Mouse (Mus musculus) small intestine, adult 2 months (tissue): ENCODE data around the gene Shisa3. TPM values are rescaled to one million over a fixed set of nuclear protein-coding genes. Genes with fewer than 3 reads are reported as not detected.

Experiments used
- H3K27ac ChIP-seq: fragments of 200-500 bp; 2 replicates; pipeline ENCODE4 v1.5.1; 2012; ENCODE audit warnings: low read depth, low read length, control low read depth, inconsistent platforms; ENCODE audit not compliant: insufficient read depth
- H3K27me3 ChIP-seq: fragments of 200-500 bp; 2 replicates; pipeline ENCODE4 v1.6.1; 2012; ENCODE audit warnings: mild to moderate bottlenecking, moderate library complexity, low read length, inconsistent platforms; ENCODE audit not compliant: control insufficient read depth, insufficient read depth
- H3K36me3 ChIP-seq: fragments of 200-500 bp; 2 replicates; pipeline ENCODE4 v1.6.1; 2012; ENCODE audit warnings: mild to moderate bottlenecking, low read length, control low read depth, inconsistent platforms; ENCODE audit not compliant: control insufficient read depth, insufficient read depth
- H3K4me1 ChIP-seq: fragments of 200-500 bp; 2 replicates; pipeline ENCODE4 v1.6.1; 2012; ENCODE audit warnings: low read length, inconsistent platforms, mixed read lengths; ENCODE audit not compliant: control insufficient read depth, insufficient read depth, insufficient read length
- H3K4me3 ChIP-seq: fragments of 200-500 bp; 2 replicates; pipeline ENCODE4 v1.5.1; 2012; ENCODE audit warnings: low read depth, mild to moderate bottlenecking, control low read depth, inconsistent platforms, low read length, moderate library complexity
- CTCF ChIP-seq: fragments of 200-500 bp; IDR thresholded peaks from 2 replicates; pipeline ENCODE4 v1.5.1; 2012; ENCODE audit warnings: low read depth, mild to moderate bottlenecking, control low read depth, inconsistent platforms, low read length, moderate library complexity, mixed read lengths; ENCODE audit not compliant: insufficient replicate concordance, insufficient read length; ENCODE audit errors: extremely low read depth
- POLR2A ChIP-seq: fragments of 200-500 bp; IDR thresholded peaks from 2 replicates; pipeline ENCODE4 v1.6.1; 2012; ENCODE audit warnings: low read depth, mild to moderate bottlenecking, control low read depth, inconsistent platforms, low read length, moderate library complexity
- WGBS: fragments of 180-500 bp; shearing (Covaris S2); methylation state at CpG from one replicate; pipeline ENCODE4 v1.1.7; 2018; 5-methylcytosine and 5-hydroxymethylcytosine counted together
- polyA plus RNA-seq: library from polyadenylated mRNA; depleted of rRNA; stranded (reverse); fragments of >200 nt; gene quantifications from 2 replicates; pipeline ENCODE4 v1.2.3, GENCODE M21; 2012

Shisa3 gene
- polyA plus RNA-seq, 1 experiment, result 1.8 TPM

- Histone ChIP-seq H3K36me3 (peaks cover 31% of the 10 kb centered on the region), H3K4me1 (0 out of 2 replicates have a peak, but pooled peaks cover 2% of the 10 kb centered on the region), H3K27ac (no peak overlapping the region), H3K27me3 (no peaks in the 10 kb centered on the region), H3K4me3 (no peak overlapping the region)
- no peak for TF ChIP-seq POLR2A
- no peak for TF ChIP-seq CTCF
- WGBS, result 94% methylated on average over 5 of the region's 5 CpGs
Observed at GRCm38 (mm10) chr5:67650021-67650420, 42.3 kb downstream of the Shisa3 start.

GRCm38 (mm10) chr5:67652468-67652867, 44.8 kb downstream of the Shisa3 start:
- TF ChIP-seq POLR2A (no peak), CTCF (no peak)
- Histone ChIP-seq H3K27me3 (no peaks in the 10 kb centered on the region), H3K27ac (no peak overlapping the region), H3K4me1 (0 out of 2 replicates have a peak, but pooled peaks cover 2% of the 10 kb centered on the region), H3K36me3 (peaks cover 32% of the 10 kb centered on the region), H3K4me3 (no peak overlapping the region)
- WGBS, result 81% methylated on average over 4 of the region's 4 CpGs

GRCm38 (mm10) chr5:67653543-67653942, 45.9 kb downstream of the Shisa3 start:
- 93% methylated on average over 3 of the region's 3 CpGs for WGBS
- H3K36me3 ChIP-seq, result peaks cover 28% of the 10 kb centered on the region
- H3K4me1 ChIP-seq, result 0 out of 2 replicates have a peak, but pooled peaks cover 2% of the 10 kb centered on the region
- no peaks in the 10 kb centered on the region for H3K27me3 ChIP-seq
- H3K27ac ChIP-seq, result no peak overlapping the region
- no peak overlapping the region for H3K4me3 ChIP-seq
- TF ChIP-seq CTCF (no peak), POLR2A (no peak)

GRCm38 (mm10) chr5:67654572-67654971, 46.9 kb downstream of the Shisa3 start:
- Histone ChIP-seq H3K4me1 (0 out of 2 replicates have a peak, but pooled peaks cover 2% of the 10 kb centered on the region), H3K36me3 (peaks cover 28% of the 10 kb centered on the region), H3K27ac (no peak overlapping the region), H3K27me3 (no peaks in the 10 kb centered on the region), H3K4me3 (no peak overlapping the region)
- WGBS, result 80% methylated on average over 5 of the region's 5 CpGs
- TF ChIP-seq POLR2A (no peak), CTCF (no peak)

- H3K27ac ChIP-seq, result no peak overlapping the region
- H3K36me3 ChIP-seq, result peaks cover 28% of the 10 kb centered on the region
- 89% methylated on average over 14 of the region's 14 CpGs for WGBS
- 0 out of 2 replicates have a peak, but pooled peaks cover 2% of the 10 kb centered on the region for H3K4me1 ChIP-seq
- H3K4me3 ChIP-seq, result no peak overlapping the region
- TF ChIP-seq POLR2A, result no peak
- no peak for TF ChIP-seq CTCF
- H3K27me3 ChIP-seq, result no peaks in the 10 kb centered on the region
Observed at GRCm38 (mm10) chr5:67655696-67656519, 48.2 kb downstream of the Shisa3 start.

- H3K27me3 ChIP-seq, result no peaks in the 10 kb centered on the region
- 0 out of 2 replicates have a peak, but pooled peaks cover 2% of the 10 kb centered on the region for H3K4me1 ChIP-seq
- H3K27ac ChIP-seq, result no peak overlapping the region
- no peak overlapping the region for H3K4me3 ChIP-seq
- WGBS, result 89% methylated on average over 13 of the region's 13 CpGs
- peaks cover 25% of the 10 kb centered on the region for H3K36me3 ChIP-seq
- no peak for TF ChIP-seq POLR2A
- TF ChIP-seq CTCF, result no peak
Observed at GRCm38 (mm10) chr5:67656821-67657259, 49.2 kb downstream of the Shisa3 start.

GRCm38 (mm10) chr5:67659864-67660263, 52.2 kb downstream of the Shisa3 start:
- TF ChIP-seq POLR2A, result no peak
- no peak for TF ChIP-seq CTCF
- H3K27me3 ChIP-seq, result no peaks in the 10 kb centered on the region
- no peak overlapping the region for H3K4me3 ChIP-seq
- no peaks in the 10 kb centered on the region for H3K4me1 ChIP-seq
- H3K27ac ChIP-seq, result no peak overlapping the region
- WGBS, result 95% methylated on average over 9 of the region's 9 CpGs
- peaks cover 22% of the 10 kb centered on the region for H3K36me3 ChIP-seq

GRCm38 (mm10) chr5:67662715-67663114, 55.0 kb downstream of the Shisa3 start:
- TF ChIP-seq POLR2A, result no peak
- no peak for TF ChIP-seq CTCF
- H3K27me3 ChIP-seq, result no peaks in the 10 kb centered on the region
- no peaks in the 10 kb centered on the region for H3K4me1 ChIP-seq
- peaks cover 28% of the 10 kb centered on the region for H3K36me3 ChIP-seq
- H3K27ac ChIP-seq, result no peak overlapping the region
- 87% methylated on average over 6 of the region's 6 CpGs for WGBS
- no peak overlapping the region for H3K4me3 ChIP-seq
